Mouse (Mus musculus): ENCODE data around the gene Ctcfl.

- no peak for TF ChIP-seq POLR2A (IDR thresholded peaks at IDR 0.05; ENCODE audit: control insufficient read depth in 1 of 2, insufficient read depth in 1 of 2, low read depth in 1 of 2, low read length in 2 of 2, poor library complexity in 1 of 2)
- TF ChIP-seq ETS1 (IDR thresholded peaks at IDR 0.05; ENCODE audit: low read depth, low read length) = no peak
- no peak for TF ChIP-seq NRF1 (IDR thresholded peaks at IDR 0.05; ENCODE audit: insufficient read depth, low read depth, low read length, poor library complexity, severe bottlenecking)
- no peak for TF ChIP-seq HCFC1 (IDR thresholded peaks at IDR 0.05; ENCODE audit: low read depth, low read length)
Observed at GRCm38 (mm10) chr2:173164946-173165345, 45.6 kb upstream of the Ctcfl start.

Measured in MEL (cell line).